Mouse (Mus musculus) gastrocnemius, adult 8-10 months (tissue): Measurements from ENCODE around the gene Grm8. TPM values are rescaled to one million over a fixed set of nuclear protein-coding genes. Genes with fewer than 3 reads are reported as not detected.

Source experiments
- DNase-seq, 2 experiments: peaks; one replicate each; pipeline ENCODE4 v3.0.0; 2022; ENCODE audit warnings: low spot score in 2 of 2
- total RNA-seq, 4 experiments: library from RNA; stranded (reverse); gene quantifications; 2 replicates each; pipeline ENCODE4 v1.2.4; 2022

Gene Grm8
- total RNA-seq, 4 experiments from 2014 or later = 0.08 to 0.47 (median 0.19) TPM

DNA sequence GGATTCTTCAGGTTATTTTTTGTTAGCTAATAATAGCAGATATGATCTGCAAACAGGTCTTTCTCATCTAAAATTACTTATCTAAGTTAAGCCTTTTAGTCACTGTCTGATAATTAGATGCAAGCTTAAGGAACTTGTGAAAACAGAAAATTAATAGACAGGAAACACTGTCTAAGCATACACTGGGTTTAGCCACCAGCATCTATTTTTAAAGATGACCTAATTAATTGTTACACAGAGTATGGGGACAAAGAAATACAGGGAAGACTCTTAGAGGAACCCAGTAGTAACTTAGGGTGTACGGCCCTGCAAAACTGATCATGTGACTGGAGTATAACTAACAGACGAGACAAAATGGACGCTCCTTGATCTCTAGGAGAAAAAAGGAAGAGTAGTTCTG, 92.6 kb downstream of the Grm8 start:
- no peak for DNase-seq

DNA sequence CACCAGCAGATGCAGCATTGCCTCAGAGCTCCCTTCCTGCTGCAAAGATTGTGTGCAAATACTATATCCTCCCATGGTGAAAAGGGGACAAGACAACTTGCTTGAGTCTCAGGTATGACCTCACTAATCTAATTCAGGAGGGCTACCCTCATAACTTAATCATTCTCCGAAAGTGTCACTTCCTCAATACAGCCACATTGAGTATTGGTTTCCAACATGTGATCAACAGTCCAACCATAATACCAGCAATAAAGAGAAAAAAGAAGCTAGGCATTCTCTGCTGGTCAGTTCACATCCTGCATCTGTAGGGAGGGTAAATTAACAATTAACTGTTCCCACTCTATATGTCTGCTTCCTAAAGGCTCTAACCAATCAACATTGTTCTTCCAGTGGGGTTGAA, 94.2 kb downstream of the Grm8 start:
- DNase-seq = no peak

DNA sequence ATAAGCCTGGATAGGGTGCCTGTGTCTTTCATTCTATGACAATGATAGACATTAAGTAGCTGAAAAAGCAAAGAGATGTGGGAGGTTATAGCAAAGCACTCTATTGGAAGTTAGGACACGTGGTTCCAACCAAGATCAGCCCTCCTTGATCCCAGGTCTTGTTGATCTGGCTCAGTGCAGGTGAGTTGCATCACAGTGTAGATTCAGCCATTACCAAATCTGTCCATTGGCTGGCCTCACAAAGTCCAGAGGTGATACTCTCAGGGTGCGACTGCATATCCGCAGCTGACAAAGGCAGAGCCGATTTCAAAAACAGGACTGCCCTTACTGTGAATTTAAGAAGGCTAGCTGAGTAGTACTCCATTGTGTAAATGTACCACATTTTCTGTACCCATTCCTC, 103.0 kb downstream of the Grm8 start:
- no peak for DNase-seq

GRCm38 (mm10) chr6:28017653-28018052, 117.3 kb downstream of the Grm8 start:
- no peak for DNase-seq

- DNase-seq = no peak
Observed at GRCm38 (mm10) chr6:28007001-28007400, 128.0 kb downstream of the Grm8 start.

GRCm38 (mm10) chr6:27997250-27997649, 137.7 kb downstream of the Grm8 start:
- no peak for DNase-seq

DNA sequence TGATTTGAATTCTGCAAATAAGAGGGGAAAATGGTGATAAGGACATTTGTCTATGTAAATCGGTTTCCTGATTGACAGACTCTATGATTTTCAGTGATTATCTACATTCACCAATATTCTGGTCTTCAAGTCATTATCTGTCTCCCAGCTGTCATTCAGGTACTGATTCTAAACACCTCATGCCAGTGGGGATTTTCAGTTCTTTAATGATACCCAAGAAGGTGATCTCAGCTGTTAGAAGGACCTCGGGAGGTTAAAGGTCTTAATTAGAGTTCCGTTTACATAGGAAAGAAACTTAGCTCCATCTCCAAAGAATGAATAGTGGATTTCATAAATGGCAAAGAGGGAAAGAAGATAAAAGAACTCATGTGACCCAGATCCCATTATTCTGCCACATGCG, 143.7 kb downstream of the Grm8 start:
- no peak for DNase-seq

GRCm38 (mm10) chr6:27982598-27982997, 152.4 kb downstream of the Grm8 start:
- DNase-seq = no peak

- DNase-seq = no peak
Observed at GRCm38 (mm10) chr6:27982021-27982420, 153.0 kb downstream of the Grm8 start.

DNA sequence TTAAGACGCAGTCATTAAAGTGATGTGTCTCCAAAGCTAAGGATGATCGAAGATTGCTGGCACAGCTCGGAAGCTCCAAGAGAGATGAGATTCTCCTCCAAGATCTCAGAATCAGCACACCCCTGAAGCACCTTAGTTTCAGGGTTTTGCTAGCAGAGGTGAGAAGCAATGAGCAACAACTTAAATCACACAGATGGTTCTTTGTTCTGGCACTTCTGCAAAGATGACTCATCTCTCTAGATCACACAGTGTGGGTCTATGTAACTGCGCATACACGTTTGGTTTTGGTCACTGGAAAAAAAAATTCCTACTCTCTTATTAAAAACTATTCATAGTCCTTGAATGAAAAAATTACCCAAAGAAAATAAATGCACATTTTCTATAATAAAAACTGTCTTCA, 157.6 kb downstream of the Grm8 start:
- no peak for DNase-seq

- no peak for DNase-seq
Observed at GRCm38 (mm10) chr6:27968859-27969258, 166.1 kb downstream of the Grm8 start.

DNA sequence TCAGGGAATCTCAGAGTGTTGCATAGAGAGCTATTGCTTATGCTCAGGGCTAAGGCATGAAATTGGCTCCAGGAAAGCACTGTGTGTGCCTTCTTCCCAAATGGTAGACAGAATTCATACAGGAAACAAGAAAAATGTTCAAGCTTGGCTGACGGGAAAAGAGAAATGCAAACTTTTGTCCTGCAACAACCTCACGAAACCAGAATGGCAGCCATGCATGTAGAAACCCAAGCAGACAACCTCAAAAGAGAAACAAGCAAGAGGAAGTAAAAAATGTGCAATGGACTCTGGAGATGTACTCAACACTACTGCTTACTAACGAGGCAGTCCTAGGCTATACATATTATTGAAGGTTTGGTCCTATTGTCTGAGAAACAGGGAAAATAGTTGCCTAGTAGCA, 167.9 kb downstream of the Grm8 start:
- no peak for DNase-seq

GRCm38 (mm10) chr6:27965237-27965636, 169.7 kb downstream of the Grm8 start:
- no peak for DNase-seq

GRCm38 (mm10) chr6:27963887-27964286, 171.1 kb downstream of the Grm8 start:
- no peak for DNase-seq

DNA sequence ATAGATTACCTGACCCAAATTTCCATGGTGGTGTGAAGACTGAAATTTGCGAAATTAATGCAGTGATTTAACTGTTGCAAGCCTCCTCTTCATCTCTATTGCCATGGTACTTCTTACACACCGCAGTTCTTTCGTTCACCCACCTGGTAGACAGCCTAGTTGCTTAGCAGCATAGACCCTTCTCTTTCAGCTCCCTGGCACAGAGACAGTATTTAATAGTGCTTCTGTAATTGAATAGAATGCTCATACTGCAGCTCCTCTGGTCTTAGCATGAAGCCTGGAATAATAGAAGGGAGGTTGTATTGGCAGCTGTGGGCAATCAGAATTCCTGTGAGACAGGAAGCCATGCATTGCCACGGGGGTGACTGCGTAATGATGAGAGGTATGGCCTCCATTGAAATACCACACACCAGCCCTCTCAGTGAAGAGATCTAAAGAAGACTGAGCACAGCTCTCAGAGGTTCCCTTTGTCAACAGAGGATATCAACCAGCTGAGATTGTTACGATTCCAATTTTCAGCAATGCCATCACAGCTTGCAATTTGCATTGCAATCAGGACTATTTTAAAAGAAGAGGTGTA, 178.6 kb downstream of the Grm8 start:
- DNase-seq = no peak

- DNase-seq = no peak
Observed at GRCm38 (mm10) chr6:27951433-27951832, 183.5 kb downstream of the Grm8 start.

GRCm38 (mm10) chr6:27928058-27928457, 206.9 kb downstream of the Grm8 start:
- no peak for DNase-seq

DNA sequence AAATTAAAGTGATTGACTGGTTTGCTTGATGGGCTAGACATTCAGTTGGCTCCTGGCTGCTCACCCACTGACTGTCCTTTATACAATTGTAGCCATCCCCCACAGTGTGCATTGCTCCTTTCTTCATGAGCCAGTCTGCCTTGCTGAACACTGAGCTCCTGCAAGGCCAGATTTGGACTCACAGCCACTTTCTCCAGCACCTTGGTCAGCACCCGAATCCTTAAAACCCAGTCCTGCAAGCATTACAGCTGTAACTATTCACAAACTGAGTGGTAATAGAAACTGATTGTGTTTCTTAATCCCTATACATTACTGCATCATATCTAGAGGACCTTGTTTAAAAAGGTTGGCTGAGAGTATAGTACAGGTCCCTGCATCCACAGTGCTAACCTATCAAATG, 221.7 kb downstream of the Grm8 start:
- no peak for DNase-seq

DNA sequence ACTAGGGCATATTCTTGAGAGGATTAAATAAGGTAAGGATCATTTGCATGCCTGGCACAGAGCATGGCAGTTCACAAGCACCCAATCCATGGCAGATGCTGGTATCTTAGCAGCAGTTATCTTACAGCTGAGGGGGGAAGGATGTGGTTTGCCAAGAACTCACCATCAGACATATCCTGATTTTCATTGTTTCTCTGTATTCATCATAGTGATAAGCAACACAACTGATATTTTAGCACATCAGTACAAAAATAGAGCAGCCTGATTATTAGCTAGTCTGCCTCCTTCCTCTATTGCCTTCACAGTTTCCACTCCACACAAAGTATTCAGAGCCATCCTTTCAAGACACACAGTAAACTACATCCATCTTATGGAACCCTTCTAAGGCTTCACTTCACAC, 230.6 kb downstream of the Grm8 start:
- no peak for DNase-seq

- no peak for DNase-seq
Observed at GRCm38 (mm10) chr6:27902224-27902623, 232.8 kb downstream of the Grm8 start.

DNA sequence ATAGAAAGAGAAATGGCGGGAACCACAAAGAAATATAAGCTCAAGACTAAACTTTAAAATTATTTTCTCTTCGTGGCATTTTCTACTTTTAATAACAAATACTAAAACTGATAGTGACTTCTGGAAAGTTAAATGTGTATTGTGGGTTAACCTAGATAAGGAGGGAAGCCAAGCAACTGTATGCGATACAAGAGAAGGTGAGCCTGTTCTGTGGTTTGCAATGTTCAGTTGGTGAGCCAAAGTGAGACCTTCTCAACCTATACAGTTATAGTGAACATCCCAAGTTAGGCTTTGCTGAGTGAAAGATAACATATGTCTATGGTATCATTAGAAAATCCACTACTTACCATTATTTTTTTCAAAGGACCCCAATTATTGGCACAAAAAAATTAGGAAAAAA, 233.6 kb downstream of the Grm8 start:
- DNase-seq = no peak

- no peak for DNase-seq
Observed at GRCm38 (mm10) chr6:27895153-27895552, 239.8 kb downstream of the Grm8 start.

DNA sequence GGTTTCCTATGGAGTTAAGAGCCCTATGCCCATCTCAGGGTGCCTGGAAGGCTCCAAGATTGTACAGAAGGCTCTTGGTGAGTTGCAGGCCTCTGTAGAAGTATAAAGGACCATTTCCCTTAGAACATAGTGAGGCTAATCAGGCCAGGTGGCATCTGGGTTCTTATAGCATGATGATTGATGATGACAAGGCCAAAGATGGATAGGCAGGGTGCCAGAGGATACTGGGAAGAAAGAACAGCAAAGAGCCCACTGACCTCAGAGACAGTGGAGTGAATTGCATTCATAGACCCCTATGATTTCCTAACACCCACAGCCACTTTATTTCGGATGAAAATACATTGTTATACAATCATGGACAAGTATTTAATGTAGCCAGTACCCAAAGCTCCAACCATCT, 242.1 kb downstream of the Grm8 start:
- no peak for DNase-seq

- no peak for DNase-seq
Observed at GRCm38 (mm10) chr6:27888391-27888790, 246.6 kb downstream of the Grm8 start.
